ENCODE assay signal across 10 mouse cellular contexts in the genomic region with DNA sequence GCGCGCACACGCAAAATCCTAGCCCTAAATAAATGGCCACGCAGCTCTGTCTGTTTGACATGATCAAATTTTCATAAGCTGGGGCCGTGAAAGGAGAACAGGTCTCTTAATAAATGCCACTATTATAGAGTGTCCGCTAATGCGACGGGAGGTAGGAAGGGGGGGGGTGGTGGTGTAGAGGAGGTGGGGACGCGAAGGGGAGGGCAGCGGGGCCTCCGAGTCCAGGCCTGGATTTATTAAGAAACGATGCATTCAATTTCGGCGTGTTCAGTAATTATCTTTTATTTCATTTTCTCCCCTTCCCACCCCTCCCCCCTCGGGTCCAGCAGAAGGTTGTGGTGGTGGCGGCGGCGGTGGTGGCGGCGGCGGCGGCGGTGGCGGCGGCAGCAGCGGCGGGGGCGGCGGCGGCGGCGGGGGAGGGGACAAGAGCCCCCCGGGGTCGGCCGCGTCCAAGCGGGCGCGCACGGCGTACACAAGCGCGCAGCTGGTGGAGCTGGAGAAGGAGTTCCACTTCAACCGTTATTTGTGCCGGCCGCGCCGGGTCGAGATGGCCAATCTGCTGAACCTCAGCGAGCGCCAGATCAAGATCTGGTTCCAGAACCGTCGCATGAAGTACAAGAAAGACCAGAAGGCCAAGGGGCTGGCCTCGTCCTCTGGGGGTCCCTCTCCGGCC. TPM values are rescaled to one million over a fixed set of nuclear protein-coding genes. Genes with fewer than 3 reads are reported as not detected.
DNase-seq lines count a peak whose midpoint lies in the region; ATAC-seq lines count a peak whose summit lies in the region.
"Had no signal": no experiment of that assay in that cellular context is flagged by ENCODE, and none has a peak within 500 bp of the region (broad histone marks: within the 10 kb centered on the region; RNA-seq: fewer than 3 reads in every experiment).

No protein-coding gene starts in this region.

- peak overlapping the region; percentile 45 for H3K4me3 ChIP-seq in heart, embryonic 11.5 days (ENCODE audit: low read depth, low read length)
- peak overlapping the region; percentile 49 for H3K4me3 ChIP-seq in embryonic facial prominence, embryonic 10.5 days
- H3K4me3 ChIP-seq in hindbrain, embryonic 15.5 days, result peak overlapping the region; percentile 43
- H3K4me3 ChIP-seq in liver, embryonic 12.5 days, result peak overlapping the region; percentile 35

- no peaks in the 10 kb centered on the region for H3K36me3 ChIP-seq in heart, embryonic 11.5 days (ENCODE audit: control insufficient read depth, insufficient read depth, low read length)
- no peaks in the 10 kb centered on the region for H3K36me3 ChIP-seq in embryonic facial prominence, embryonic 10.5 days (replicated peaks)
- no peaks in the 10 kb centered on the region for H3K36me3 ChIP-seq in hindbrain, embryonic 15.5 days
- H3K36me3 ChIP-seq in liver, embryonic 12.5 days, result no peaks in the 10 kb centered on the region

- H3K27me3 ChIP-seq in heart, embryonic 11.5 days (ENCODE audit: control insufficient read depth, insufficient read depth, low read length), result peaks cover 91% of the 10 kb centered on the region
- H3K27me3 ChIP-seq in embryonic facial prominence, embryonic 10.5 days (replicated peaks; ENCODE audit: low read depth, poor library complexity, severe bottlenecking), result peaks cover 100% of the 10 kb centered on the region
- H3K27me3 ChIP-seq in hindbrain, embryonic 15.5 days, result peaks cover 17% of the 10 kb centered on the region
- peaks cover 97% of the 10 kb centered on the region for H3K27me3 ChIP-seq in liver, embryonic 12.5 days (replicated peaks)

- peaks cover 14% of the 10 kb centered on the region for H3K4me1 ChIP-seq in heart, embryonic 11.5 days (ENCODE audit: control insufficient read depth, insufficient read depth, low read length)
- H3K4me1 ChIP-seq in embryonic facial prominence, embryonic 10.5 days, result peaks cover 23% of the 10 kb centered on the region
- H3K4me1 ChIP-seq in hindbrain, embryonic 15.5 days (replicated peaks), result peaks cover 60% of the 10 kb centered on the region
- peaks cover 27% of the 10 kb centered on the region for H3K4me1 ChIP-seq in liver, embryonic 12.5 days

- ATAC-seq in heart, embryonic 11.5 days (replicated peaks; ENCODE audit: insufficient number of reproducible peaks, low FRiP score, low TSS enrichment), result no peak
- no peak for ATAC-seq in hindbrain, embryonic 15.5 days (ENCODE audit: low FRiP score, low read depth)
- no peak for ATAC-seq in liver, embryonic 12.5 days
- no peak for ATAC-seq in activated CD4-positive, CD25-positive, alpha-beta regulatory T cell, adult 4 months

- H3K27ac ChIP-seq in heart, embryonic 11.5 days (ENCODE audit: low read depth, low read length), result peak overlapping the region; percentile 41; the same call in 1 of the 2 replicates
- H3K27ac ChIP-seq in embryonic facial prominence, embryonic 10.5 days (replicated peaks), result peak overlapping the region; percentile 63; the same call in 1 of the 2 replicates
- H3K27ac ChIP-seq in hindbrain, embryonic 15.5 days (replicated peaks), result peak overlapping the region; percentile 96
- H3K27ac ChIP-seq in liver, embryonic 12.5 days, result peak overlapping the region; percentile 36; the same call in 1 of the 2 replicates

- H3K4me2 ChIP-seq in heart, embryonic 11.5 days, result peak overlapping the region; percentile 76
- H3K4me2 ChIP-seq in hindbrain, embryonic 15.5 days, result peak overlapping the region; percentile 59
- peak overlapping the region; percentile 43 for H3K4me2 ChIP-seq in liver, embryonic 12.5 days

- WGBS in heart, embryonic 11.5 days (ENCODE audit: insufficient replicate concordance), result 4% methylated on average over 39 of the region's 56 CpGs
- WGBS in embryonic facial prominence, embryonic 10.5 days, result under 1% methylated on average over 42 of the region's 56 CpGs
- WGBS in hindbrain, embryonic 15.5 days, result 1% methylated on average over 39 of the region's 56 CpGs
- 6% methylated on average over 42 of the region's 56 CpGs for WGBS in liver, embryonic 12.5 days (ENCODE audit: insufficient replicate concordance)

- no peaks in the 10 kb centered on the region for H3K9me3 ChIP-seq in heart, embryonic 11.5 days (replicated peaks; ENCODE audit: control insufficient read depth, low read length)
- H3K9me3 ChIP-seq in embryonic facial prominence, embryonic 10.5 days, result no peaks in the 10 kb centered on the region
- H3K9me3 ChIP-seq in hindbrain, embryonic 15.5 days, result no peaks in the 10 kb centered on the region
- H3K9me3 ChIP-seq in liver, embryonic 12.5 days (replicated peaks), result no peaks in the 10 kb centered on the region

- DNase-seq in heart, postnatal 4 days, result no peak
- peak; percentile 62 for DNase-seq in embryonic facial prominence, embryonic 10.5 days (ENCODE audit: low spot score)
- no peak for DNase-seq in left cerebral cortex, adult 18-20 months (ENCODE audit: low spot score in 2 of 2)
- no peak for DNase-seq in spleen, postnatal 36 days (ENCODE audit: low spot score in 2 of 2)
- DNase-seq: cerebellum, adult 8-10 months had no signal

- H3K9ac ChIP-seq in heart, embryonic 11.5 days (ENCODE audit: low read depth, low read length), result peak overlapping the region; percentile 52; the same call in 1 of the 2 replicates
- H3K9ac ChIP-seq in hindbrain, embryonic 15.5 days, result peak overlapping the region; percentile 63
- no peak overlapping the region for H3K9ac ChIP-seq in liver, embryonic 12.5 days

RNA-seq across cellular contexts. Expression of a gene that starts 5.0 kb away (rescaled TPM):
- 4.5 and 7.4 TPM in 2 replicates for polyA plus RNA-seq in heart, embryonic 11.5 days (2014; fragmentation: Nextera tagmentation; extraction: Ambion mirVana)
- 1 to 10 TPM; 1.3 to 2.2 TPM for total RNA-seq in heart, postnatal 4 days (2021)
- polyA plus RNA-seq in embryonic facial prominence, embryonic 10.5 days (2016; fragmentation: Nextera tagmentation; extraction: Ambion mirVana), result 5.8 and 17.0 TPM in 2 replicates
- 26.8 and 32.9 TPM in 2 replicates for polyA plus RNA-seq in hindbrain, embryonic 15.5 days (2015; fragmentation: Nextera tagmentation; extraction: Ambion mirVana)
- 4.4 and 4.6 TPM in 2 replicates for polyA plus RNA-seq in liver, embryonic 12.5 days (2016; fragmentation: Nextera tagmentation; extraction: Ambion mirVana)
- total RNA-seq in left cerebral cortex, adult 18-20 months (2021), result not detected
- polyA plus RNA-seq in activated CD4-positive, CD25-positive, alpha-beta regulatory T cell, adult 4 months (2017; shearing (Covaris generic)), result not detected
- total RNA-seq: layer of hippocampus, postnatal 10 days had no signal

RNA-seq across cellular contexts. Expression of a gene that starts 20.2 kb away (rescaled TPM):
- polyA plus RNA-seq in heart, embryonic 11.5 days (2014; fragmentation: Nextera tagmentation; extraction: Ambion mirVana), result 0.19 TPM in 1 of 2 replicates, not detected in the other
- total RNA-seq in heart, postnatal 4 days (2021), result not detected
- 1.2 and 7.1 TPM in 2 replicates for polyA plus RNA-seq in embryonic facial prominence, embryonic 10.5 days (2016; fragmentation: Nextera tagmentation; extraction: Ambion mirVana)
- 0.30 and 0.52 TPM in 2 replicates for polyA plus RNA-seq in hindbrain, embryonic 15.5 days (2015; fragmentation: Nextera tagmentation; extraction: Ambion mirVana)
- 0.14 and 0.22 TPM in 2 replicates for polyA plus RNA-seq in liver, embryonic 12.5 days (2016; fragmentation: Nextera tagmentation; extraction: Ambion mirVana)
- total RNA-seq in left cerebral cortex, adult 18-20 months (2021), result not detected
- polyA plus RNA-seq in activated CD4-positive, CD25-positive, alpha-beta regulatory T cell, adult 4 months (2017; shearing (Covaris generic)), result not detected
- total RNA-seq: layer of hippocampus, postnatal 10 days had no signal

RNA-seq across cellular contexts. Expression of a gene that starts 22.2 kb away (rescaled TPM):
- polyA plus RNA-seq in heart, embryonic 11.5 days (2014; fragmentation: Nextera tagmentation; extraction: Ambion mirVana), result 0.74 and 1.0 TPM in 2 replicates
- 1 to 10 TPM; 1.4 to 1.5 TPM for total RNA-seq in heart, postnatal 4 days (2021)
- polyA plus RNA-seq in embryonic facial prominence, embryonic 10.5 days (2016; fragmentation: Nextera tagmentation; extraction: Ambion mirVana), result 0.69 and 3.4 TPM in 2 replicates
- 12.8 and 13.2 TPM in 2 replicates for polyA plus RNA-seq in hindbrain, embryonic 15.5 days (2015; fragmentation: Nextera tagmentation; extraction: Ambion mirVana)
- 0.31 and 0.36 TPM in 2 replicates for polyA plus RNA-seq in liver, embryonic 12.5 days (2016; fragmentation: Nextera tagmentation; extraction: Ambion mirVana)
- total RNA-seq in left cerebral cortex, adult 18-20 months (2021), result not detected
- not detected for polyA plus RNA-seq in activated CD4-positive, CD25-positive, alpha-beta regulatory T cell, adult 4 months (2017; shearing (Covaris generic))
- total RNA-seq: layer of hippocampus, postnatal 10 days had no signal

RNA-seq across cellular contexts. Expression of a gene that starts 27.3 kb away (rescaled TPM):
- 0.21 and 0.77 TPM in 2 replicates for polyA plus RNA-seq in heart, embryonic 11.5 days (2014; fragmentation: Nextera tagmentation; extraction: Ambion mirVana)
- total RNA-seq in heart, postnatal 4 days (2021), result 1 to 10 TPM in 1 of 2 experiments, under 1 TPM in 1; 0.74 to 1.0 TPM
- 0.09 and 0.23 TPM in 2 replicates for polyA plus RNA-seq in embryonic facial prominence, embryonic 10.5 days (2016; fragmentation: Nextera tagmentation; extraction: Ambion mirVana)
- polyA plus RNA-seq in hindbrain, embryonic 15.5 days (2015; fragmentation: Nextera tagmentation; extraction: Ambion mirVana), result 3.5 and 3.8 TPM in 2 replicates
- 0.62 and 0.66 TPM in 2 replicates for polyA plus RNA-seq in liver, embryonic 12.5 days (2016; fragmentation: Nextera tagmentation; extraction: Ambion mirVana)
- total RNA-seq in left cerebral cortex, adult 18-20 months (2021), result not detected
- polyA plus RNA-seq in activated CD4-positive, CD25-positive, alpha-beta regulatory T cell, adult 4 months (2017; shearing (Covaris generic)), result 1 to 10 TPM in 1 of 2 experiments, under 1 TPM in 1; 0.98 to 1.1 TPM
- total RNA-seq: layer of hippocampus, postnatal 10 days had no signal

RNA-seq across cellular contexts. Expression of a gene that starts 42.2 kb away (rescaled TPM):
- 0.65 and 2.4 TPM in 2 replicates for polyA plus RNA-seq in heart, embryonic 11.5 days (2014; fragmentation: Nextera tagmentation; extraction: Ambion mirVana)
- total RNA-seq in heart, postnatal 4 days (2021), result under 1 TPM in 1 of 2 experiments, not detected in 1; 0.32 TPM
- 0.07 and 0.28 TPM in 2 replicates for polyA plus RNA-seq in embryonic facial prominence, embryonic 10.5 days (2016; fragmentation: Nextera tagmentation; extraction: Ambion mirVana)
- 115 and 140 TPM in 2 replicates for polyA plus RNA-seq in hindbrain, embryonic 15.5 days (2015; fragmentation: Nextera tagmentation; extraction: Ambion mirVana)
- 1.3 and 1.5 TPM in 2 replicates for polyA plus RNA-seq in liver, embryonic 12.5 days (2016; fragmentation: Nextera tagmentation; extraction: Ambion mirVana)
- total RNA-seq in left cerebral cortex, adult 18-20 months (2021), result not detected
- not detected for polyA plus RNA-seq in activated CD4-positive, CD25-positive, alpha-beta regulatory T cell, adult 4 months (2017; shearing (Covaris generic))
- total RNA-seq: layer of hippocampus, postnatal 10 days had no signal

Comparison
In these comparisons a context has a peak if more than half of its experiments do, and no peak if none do; other contexts are left out.
1. H3K27ac ChIP-seq: peak in every context shown above with its lines; median percentile 96 in hindbrain, embryonic 15.5 days; 63 in embryonic facial prominence, embryonic 10.5 days; 41 in heart, embryonic 11.5 days; 36 in liver, embryonic 12.5 days.